Mouse (Mus musculus) lung, adult 2 months (tissue): Measurements from ENCODE around the gene Mmp2.

ENCODE experiments used
- CTCF ChIP-seq: fragments of 200-500 bp; IDR thresholded peaks from 2 replicates; pipeline ENCODE4 v1.5.1; 2011; ENCODE audit warnings: mild to moderate bottlenecking, low read length, control low read depth; ENCODE audit not compliant: insufficient read depth
- POLR2A ChIP-seq: fragments of 200-500 bp; IDR thresholded peaks from 2 replicates; pipeline ENCODE4 v1.6.1; 2011; ENCODE audit warnings: low read depth, mild to moderate bottlenecking, control low read depth, low read length, borderline replicate concordance; ENCODE audit errors: extremely low read depth

DNA sequence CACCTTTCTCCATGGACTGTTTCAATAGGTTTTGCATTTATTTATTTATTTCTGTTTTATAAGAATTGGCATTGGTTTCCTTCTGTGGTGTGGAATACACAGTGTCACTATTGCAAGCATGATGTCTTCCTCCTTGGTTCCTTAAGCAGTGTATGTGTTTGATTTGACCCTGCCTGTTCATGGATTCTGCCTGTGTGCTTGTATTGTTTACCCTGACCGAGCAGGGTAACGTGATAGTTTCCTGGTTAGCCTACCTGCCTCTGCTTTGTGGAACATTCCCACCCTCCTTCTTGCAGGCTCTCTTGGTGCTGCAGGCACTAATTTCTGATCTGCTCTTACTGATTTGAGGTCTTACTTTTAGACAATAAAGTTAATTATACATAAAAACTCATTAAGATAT lies 66.8 kb downstream of the Mmp2 start:
- TF ChIP-seq POLR2A (no peak), CTCF (no peak)
